Mouse (Mus musculus) layer of hippocampus, postnatal 14 days (tissue): ENCODE data around the gene Socs7. TPM values are rescaled to one million over a fixed set of nuclear protein-coding genes. Genes with fewer than 3 reads are reported as not detected.
A peak's percentile ranks its signal among the peaks of the same experiment; 100 is the strongest.

Source experiments
- DNase-seq, 2 experiments: peaks; one replicate each; pipeline ENCODE4 v3.0.0; 2021 to 2022; ENCODE audit warnings: low spot score in 2 of 2, mixed read lengths in 1 of 2
- total RNA-seq, 2 experiments: library from RNA; stranded (reverse); gene quantifications; 2 replicates each; pipeline ENCODE4 v1.2.3; 2021

Socs7 gene
- total RNA-seq, 2 experiments from 2014 or later, result 75.2 to 77.8 TPM

GRCm38 (mm10) chr11:97440441-97440881 lies 78.1 kb downstream of the Socs7 start:
- no peak for DNase-seq

GRCm38 (mm10) chr11:97441036-97441657 lies 78.8 kb downstream of the Socs7 start:
- DNase-seq, result peak in 1 of 2 experiments; percentile 49

- DNase-seq, result no peak
These were observed 79.3 kb downstream of the Socs7 start for GRCm38 (mm10) chr11:97441658-97442125.

GRCm38 (mm10) chr11:97442891-97443675 lies 80.7 kb downstream of the Socs7 start:
- DNase-seq, result no peak

- no peak for DNase-seq
These were observed 83.2 kb downstream of the Socs7 start for GRCm38 (mm10) chr11:97445596-97445995.

GRCm38 (mm10) chr11:97445999-97446511 lies 83.7 kb downstream of the Socs7 start:
- DNase-seq, result no peak

GRCm38 (mm10) chr11:97447979-97448378 lies 85.6 kb downstream of the Socs7 start:
- no peak for DNase-seq

Other genes with a start within 250 kb of the Socs7 start
- gene Tbx21, start 247.2 kb upstream of the Socs7 start, total RNA-seq, result under 1 TPM in 1 of 2 experiments, not detected in 1; 0.19 TPM
- 10 to 100 TPM; 60.9 to 68.4 TPM for gene Tbkbp1, start 211.1 kb upstream of the Socs7 start, total RNA-seq
- gene Kpnb1, start 174.7 kb upstream of the Socs7 start, total RNA-seq, result 100 to 1,000 TPM; 129 to 132 TPM
- gene Npepps, start 81.9 kb upstream of the Socs7 start, total RNA-seq, result 100 to 1,000 TPM; 138 TPM
- gene Mrpl45, start 46.8 kb upstream of the Socs7 start, total RNA-seq, result 10 to 100 TPM; 20.4 to 22.7 TPM
- under 1 TPM; 0.21 to 0.24 TPM for gene Gpr179, start 10.5 kb upstream of the Socs7 start, total RNA-seq
- 10 to 100 TPM; 66.7 to 70.0 TPM for gene Arhgap23, start 53.0 kb downstream of the Socs7 start, total RNA-seq
- not detected for gene 4933428G20Rik, start 137.8 kb downstream of the Socs7 start, total RNA-seq
- 100 to 1,000 TPM; 309 to 331 TPM for gene Srcin1, start 213.6 kb downstream of the Socs7 start, total RNA-seq